Mouse (Mus musculus) thymus, adult 2 months (tissue): ENCODE data around the gene Fgd3. TPM values are rescaled to one million over a fixed set of nuclear protein-coding genes. Genes with fewer than 3 reads are reported as not detected.

Experiments
- DNase-seq: peaks from one replicate; pipeline ENCODE4 v3.0.0; 2021
- H3K27ac ChIP-seq: fragments of 200-500 bp; 2 replicates; pipeline ENCODE4 v1.5.1; 2012; ENCODE audit warnings: low read length, control low read depth; ENCODE audit not compliant: control insufficient read depth, insufficient read depth
- H3K27me3 ChIP-seq: fragments of 200-500 bp; 2 replicates; pipeline ENCODE4 v1.6.1; 2012; ENCODE audit warnings: mild to moderate bottlenecking, low read length, moderate library complexity, mixed read lengths; ENCODE audit not compliant: control insufficient read depth, insufficient read depth
- H3K36me3 ChIP-seq: fragments of 200-500 bp; 2 replicates; pipeline ENCODE4 v1.6.1; 2012; ENCODE audit warnings: mild to moderate bottlenecking, low read length, moderate library complexity; ENCODE audit not compliant: control insufficient read depth, insufficient read depth
- H3K4me1 ChIP-seq: fragments of 200-500 bp; replicated peaks from 2 replicates; pipeline ENCODE4 v1.6.1; 2012; ENCODE audit warnings: low read length; ENCODE audit not compliant: control insufficient read depth, insufficient read depth
- H3K4me3 ChIP-seq: fragments of 200-500 bp; 2 replicates; pipeline ENCODE4 v1.5.1; 2012; ENCODE audit warnings: mild to moderate bottlenecking, low read length, control low read depth, moderate library complexity; ENCODE audit not compliant: control insufficient read depth, insufficient read depth
- CTCF ChIP-seq: fragments of 200-500 bp; IDR thresholded peaks from 2 replicates; pipeline ENCODE4 v1.5.1; 2012; ENCODE audit warnings: mild to moderate bottlenecking, control low read depth, low read length, moderate library complexity, borderline replicate concordance; ENCODE audit not compliant: control insufficient read depth, poor library complexity, insufficient read depth; ENCODE audit errors: extremely low read depth
- POLR2A ChIP-seq: fragments of 200-500 bp; IDR thresholded peaks from 2 replicates; pipeline ENCODE4 v1.6.1; 2012; ENCODE audit warnings: mild to moderate bottlenecking, low read length, control low read depth, moderate library complexity; ENCODE audit not compliant: control insufficient read depth, poor library complexity, insufficient read depth; ENCODE audit errors: extremely low read depth
- WGBS: fragments of 180-500 bp; shearing (Covaris S2); methylation state at CpG from one replicate; pipeline ENCODE4 v1.1.7; 2018; 5-methylcytosine and 5-hydroxymethylcytosine counted together
- polyA plus RNA-seq: library from polyadenylated mRNA; depleted of rRNA; stranded (reverse); fragments of >200 nt; gene quantifications from 2 replicates; pipeline ENCODE4 v1.2.3, GENCODE M21; 2012

The Fgd3 gene
- polyA plus RNA-seq, 1 experiment: 19.2 TPM

GRCm38 (mm10) chr13:49271831-49272765, 48.0 kb downstream of the Fgd3 start:
- 25% methylated on average over 5 of the region's 5 CpGs for WGBS
- Histone ChIP-seq H3K27me3 (no peaks in the 10 kb centered on the region), H3K4me3 (no peak overlapping the region), H3K4me1 (peaks cover 23% of the 10 kb centered on the region), H3K36me3 (peaks cover 19% of the 10 kb centered on the region), H3K27ac (peak overlapping the region; percentile 32; the same call in 1 of the 2 replicates)
- peak; percentile 30 for DNase-seq
- 0 out of 2 replicates have a peak, but pooled peaks have one; percentile 21 for TF ChIP-seq CTCF
- no peak for TF ChIP-seq POLR2A

- TF ChIP-seq POLR2A (no peak), CTCF (no peak)
- Histone ChIP-seq H3K27ac (no peak overlapping the region), H3K36me3 (peaks cover 9% of the 10 kb centered on the region), H3K4me1 (peaks cover 23% of the 10 kb centered on the region), H3K4me3 (no peak overlapping the region), H3K27me3 (no peaks in the 10 kb centered on the region)
- no peak for DNase-seq
- 89% methylated on average over 8 of the region's 8 CpGs for WGBS
Measured at GRCm38 (mm10) chr13:49270500-49270899, 49.6 kb downstream of the Fgd3 start.

- 4% methylated on average over 2 of the region's 2 CpGs for WGBS
- TF ChIP-seq POLR2A: no peak
- TF ChIP-seq CTCF: no peak
- Histone ChIP-seq H3K4me3 (no peak overlapping the region), H3K27me3 (no peaks in the 10 kb centered on the region), H3K4me1 (peaks cover 23% of the 10 kb centered on the region), H3K36me3 (peaks cover 20% of the 10 kb centered on the region), H3K27ac (peak overlapping the region; percentile 56)
- peak; percentile 41 for DNase-seq
Measured at GRCm38 (mm10) chr13:49267645-49268044, 52.5 kb downstream of the Fgd3 start.

GRCm38 (mm10) chr13:49260036-49260722, 59.9 kb downstream of the Fgd3 start:
- Histone ChIP-seq H3K27me3 (no peaks in the 10 kb centered on the region), H3K4me3 (no peak overlapping the region), H3K27ac (no peak overlapping the region), H3K36me3 (peaks cover 15% of the 10 kb centered on the region), H3K4me1 (peaks cover 18% of the 10 kb centered on the region)
- no peak for DNase-seq
- WGBS: 32% methylated on average over 15 of the region's 15 CpGs
- TF ChIP-seq POLR2A (no peak), CTCF (no peak)

GRCm38 (mm10) chr13:49257819-49258313, 62.2 kb downstream of the Fgd3 start:
- 92% methylated on average over 3 of the region's 3 CpGs for WGBS
- H3K4me1 ChIP-seq: peaks cover 18% of the 10 kb centered on the region
- H3K27ac ChIP-seq: no peak overlapping the region
- DNase-seq: no peak
- no peak overlapping the region for H3K4me3 ChIP-seq
- no peaks in the 10 kb centered on the region for H3K27me3 ChIP-seq
- TF ChIP-seq POLR2A (no peak), CTCF (no peak)
- no peaks in the 10 kb centered on the region for H3K36me3 ChIP-seq

- Histone ChIP-seq H3K27ac (no peak overlapping the region), H3K36me3 (no peaks in the 10 kb centered on the region), H3K27me3 (no peaks in the 10 kb centered on the region), H3K4me1 (peaks cover 14% of the 10 kb centered on the region), H3K4me3 (no peak overlapping the region)
- 56% methylated on average over 13 of the region's 13 CpGs for WGBS
- TF ChIP-seq POLR2A (no peak), CTCF (no peak)
- DNase-seq: no peak
Measured at GRCm38 (mm10) chr13:49252746-49253145, 67.4 kb downstream of the Fgd3 start.
